Mouse (Mus musculus): ENCODE measurements at regions not wholly inside any gene's neighbourhood (a gene's known extent, or its start where the extent isn't known, plus 50 kb on each side); places are given as distances from the start of the nearest gene placed in this dataset.
A peak's percentile ranks its signal among the peaks of the same experiment; 100 is the strongest.

DNA sequence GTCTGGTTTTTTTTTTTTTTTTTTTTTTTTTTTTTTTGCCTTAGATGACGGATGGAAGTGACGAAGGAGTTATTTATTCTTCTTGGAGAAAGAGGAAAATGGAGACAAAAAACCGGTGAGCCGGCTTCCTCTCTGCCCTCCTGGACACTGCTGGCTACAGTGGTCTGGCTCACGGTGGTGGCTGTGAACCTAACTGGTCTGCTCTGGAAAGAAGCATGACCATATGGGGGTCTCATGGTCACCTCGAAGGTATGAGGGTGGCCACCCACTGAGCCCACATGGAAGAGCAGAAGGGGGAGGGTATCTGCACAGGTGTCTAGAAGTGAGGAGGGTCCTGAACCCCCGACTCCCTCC, 116.7 kb upstream of the Sulf2 start:
- DNase-seq = no peak

DNA sequence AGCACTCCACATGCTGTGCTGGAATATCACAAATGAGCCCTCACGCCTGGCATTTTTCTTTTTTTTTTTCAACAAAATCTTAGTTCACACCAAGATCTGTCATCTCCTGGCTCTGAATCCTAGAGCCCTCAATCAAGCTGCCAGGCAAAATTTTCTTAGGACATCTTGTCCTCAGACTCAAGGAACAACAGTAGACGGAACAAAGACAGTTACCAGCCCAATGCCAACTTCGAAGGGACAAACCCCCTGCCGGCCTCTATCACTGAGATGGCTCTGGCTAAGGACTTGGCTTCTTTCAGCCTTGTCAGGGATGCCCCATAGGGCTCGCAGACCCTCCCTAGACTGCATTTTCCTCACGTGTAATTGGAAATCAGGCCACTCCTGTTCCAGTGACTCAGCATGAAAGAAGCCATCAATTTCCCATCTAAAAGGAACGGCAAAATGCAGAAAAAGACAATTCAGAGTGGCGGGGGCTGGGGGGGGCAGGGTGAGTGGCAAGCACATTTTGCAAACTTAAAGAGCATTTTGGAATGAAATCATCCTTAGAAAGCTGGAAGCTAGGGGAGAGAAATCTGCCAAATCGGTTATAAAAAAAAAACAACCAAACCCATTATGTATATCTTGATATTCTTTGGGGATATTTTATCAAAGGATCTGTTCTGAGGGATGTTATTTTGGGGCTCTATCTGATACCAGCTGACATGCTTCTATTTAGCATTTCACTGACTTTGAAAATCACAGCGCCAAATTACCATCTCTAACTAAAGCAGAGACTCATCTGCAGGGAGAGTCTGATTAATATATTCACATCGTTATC, 116.1 kb upstream of the Sulf2 start:
- DNase-seq = no peak

DNA sequence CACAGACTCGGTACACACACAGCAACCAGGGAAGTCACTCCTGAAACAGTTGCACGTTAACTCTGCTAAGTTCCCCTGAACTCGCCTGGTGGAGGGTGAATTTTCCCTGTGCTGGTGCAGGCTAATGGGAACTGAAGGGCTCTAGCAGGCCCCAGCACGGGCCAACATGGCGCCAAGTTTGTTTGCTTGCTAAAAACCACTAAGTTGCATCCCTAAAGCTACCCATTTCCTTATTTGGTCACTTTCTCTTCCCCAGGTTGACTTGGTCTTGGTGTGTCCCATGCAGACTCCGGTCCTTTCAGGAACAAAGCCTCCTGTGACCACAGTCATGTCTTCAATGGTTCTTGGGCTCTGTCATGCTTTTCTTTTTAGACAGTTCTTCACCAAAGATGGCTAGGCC, 114.5 kb upstream of the Sulf2 start:
- DNase-seq = no peak

DNA sequence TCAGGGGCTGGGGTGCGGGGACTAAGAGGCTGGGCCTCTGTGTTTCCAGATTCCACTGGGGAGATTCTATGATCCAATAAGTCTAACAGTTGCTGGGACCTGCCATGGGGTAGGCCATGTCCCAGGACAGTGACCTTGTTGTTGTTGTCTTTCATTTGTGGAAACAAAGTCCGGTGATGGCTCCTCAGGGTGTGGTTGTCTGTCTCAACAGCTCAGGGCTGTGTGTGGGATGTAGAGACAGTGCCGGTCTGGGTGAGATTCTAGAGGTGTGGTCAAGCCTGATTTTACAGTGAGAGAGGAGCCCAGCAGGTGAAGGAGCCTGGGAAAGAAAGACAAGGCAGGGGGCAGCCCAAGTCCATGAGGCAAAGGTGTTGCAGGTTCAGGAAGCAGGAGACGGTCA, 111.5 kb upstream of the Sulf2 start:
- no peak for DNase-seq

- DNase-seq = no peak
Measured at GRCm38 (mm10) chr2:166266507-166266906, 111.0 kb upstream of the Sulf2 start.

- DNase-seq = peak; percentile 45
Measured at GRCm38 (mm10) chr2:166264756-166265155, 109.3 kb upstream of the Sulf2 start.

GRCm38 (mm10) chr2:166261799-166262198, 106.3 kb upstream of the Sulf2 start:
- peak; percentile 47 for DNase-seq

DNA sequence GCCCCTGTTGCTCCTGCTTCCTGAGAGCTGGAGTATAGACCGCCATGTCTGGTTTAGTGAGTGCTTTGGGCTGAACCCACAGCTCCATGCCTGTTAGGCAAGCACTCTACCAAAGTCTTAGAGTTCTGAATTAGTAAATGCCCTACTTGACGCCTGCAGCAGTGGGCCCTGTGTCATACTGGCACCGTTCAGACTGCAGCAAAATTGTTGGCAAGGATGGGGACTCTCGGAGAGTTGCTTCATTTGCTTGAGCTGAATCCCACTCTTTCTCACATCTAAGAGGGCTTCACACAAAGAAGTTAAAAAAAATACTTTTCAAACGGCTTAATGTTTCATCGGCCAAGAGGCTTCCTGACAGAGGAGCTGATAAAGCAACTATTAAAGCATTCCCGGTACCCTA, 105.6 kb upstream of the Sulf2 start:
- DNase-seq = no peak

DNA sequence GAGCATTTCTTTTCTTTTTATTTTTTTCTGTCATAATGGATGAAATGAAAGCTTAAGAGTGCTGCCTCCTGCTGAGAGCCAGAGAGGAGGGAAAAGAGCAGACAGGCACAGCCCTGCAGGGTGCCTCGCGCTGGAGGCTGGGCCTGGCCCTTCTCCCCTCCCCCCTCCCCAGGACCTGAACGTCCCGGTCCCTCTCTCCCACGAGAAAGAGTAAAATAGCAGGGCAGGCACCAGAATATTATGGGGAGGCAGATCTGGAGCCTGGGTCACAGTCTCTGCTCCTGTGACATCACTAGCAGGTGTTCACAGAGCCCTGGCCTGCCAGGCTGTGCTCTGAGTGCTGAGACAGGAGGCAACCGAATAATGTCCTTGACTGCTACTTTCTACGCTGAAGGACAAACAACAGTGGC, 103.3 kb upstream of the Sulf2 start:
- no peak for DNase-seq

DNA sequence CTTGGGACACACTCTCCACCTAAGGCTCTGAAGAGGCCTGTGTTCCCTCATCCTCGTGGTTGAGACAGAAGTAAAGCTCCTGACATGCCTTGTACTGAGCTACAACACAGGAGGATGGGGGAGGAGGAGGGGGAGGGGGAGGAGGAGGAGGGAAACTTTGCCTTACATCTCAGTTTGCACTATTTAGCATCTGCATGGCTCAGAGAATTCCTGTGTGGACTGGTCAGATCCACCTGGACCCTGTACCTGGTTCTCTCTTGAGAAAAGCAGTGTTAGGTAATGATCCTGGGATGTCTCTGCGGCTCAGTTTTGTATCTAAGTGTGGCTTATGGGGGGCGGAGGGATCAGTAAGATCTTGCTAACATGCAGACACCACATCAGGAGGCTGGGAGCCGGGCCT, 102.2 kb upstream of the Sulf2 start:
- DNase-seq = no peak

DNA sequence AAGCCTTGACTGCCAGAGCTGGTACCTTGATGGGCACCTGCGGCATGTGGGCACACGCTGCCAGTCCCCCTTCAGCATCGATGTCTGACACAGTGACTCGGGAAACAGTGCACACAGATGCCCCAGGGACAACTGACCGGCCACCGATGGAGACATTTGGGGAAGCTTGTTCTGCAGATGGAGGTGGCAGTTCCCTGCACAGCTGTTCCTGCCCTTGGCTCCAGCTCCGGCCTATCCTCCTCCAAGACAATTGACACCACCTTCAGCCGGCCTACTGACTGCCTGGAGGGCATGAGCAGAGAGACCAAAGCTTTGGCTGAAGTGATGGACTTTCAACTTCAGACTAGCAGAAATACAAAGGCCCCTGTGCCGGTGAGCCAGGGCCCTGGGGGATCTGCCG, 100.7 kb upstream of the Sulf2 start:
- DNase-seq = no peak

DNA sequence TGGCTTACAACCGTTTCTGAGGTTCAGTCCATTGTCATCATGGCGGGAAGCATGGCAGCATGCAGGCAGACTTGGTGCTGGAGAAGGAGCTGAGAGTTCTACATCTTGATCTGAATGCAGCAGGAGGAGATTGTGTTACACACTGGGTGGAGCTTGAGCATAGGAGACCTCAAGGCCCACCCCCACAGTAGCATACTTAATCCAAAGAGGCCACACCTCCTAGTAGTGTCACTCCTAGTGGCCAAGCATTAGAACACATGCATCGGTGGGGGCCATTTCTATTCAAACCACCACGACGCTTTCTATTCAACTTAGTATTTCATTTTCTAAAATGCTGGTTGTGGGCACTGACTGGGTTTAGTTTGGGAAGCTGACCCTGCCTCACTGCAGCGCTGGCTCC, 99.1 kb upstream of the Sulf2 start:
- no peak for DNase-seq

DNA sequence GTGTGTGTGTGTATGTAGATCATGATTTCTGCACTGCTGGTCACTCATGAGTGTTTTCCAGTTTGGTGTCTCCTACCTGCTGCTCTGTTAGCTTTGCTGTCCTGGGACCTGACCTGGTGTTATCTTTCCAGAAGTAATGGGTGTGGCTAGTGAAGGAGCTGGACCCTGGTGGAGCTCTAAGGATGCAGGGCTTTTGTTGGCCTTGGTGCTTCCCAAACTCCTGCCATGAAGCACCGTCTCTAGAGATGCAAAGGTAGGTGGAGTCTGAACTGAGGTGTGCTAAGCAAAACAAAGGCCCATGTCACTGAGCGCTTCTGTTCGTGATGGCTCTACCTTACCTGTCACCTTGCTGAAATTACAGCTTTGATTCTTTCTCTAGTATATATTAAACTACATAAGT, 96.6 kb upstream of the Sulf2 start:
- DNase-seq = no peak

GRCm38 (mm10) chr2:166251421-166251820, 96.0 kb upstream of the Sulf2 start:
- peak; percentile 50 for DNase-seq

GRCm38 (mm10) chr2:166250571-166250970, 95.1 kb upstream of the Sulf2 start:
- peak; percentile 59 for DNase-seq

- DNase-seq = no peak
Measured at GRCm38 (mm10) chr2:166249338-166249950, 94.0 kb upstream of the Sulf2 start.

- DNase-seq = no peak
Measured at GRCm38 (mm10) chr2:166246401-166247189, 91.1 kb upstream of the Sulf2 start.

GRCm38 (mm10) chr2:166245219-166245618, 89.8 kb upstream of the Sulf2 start:
- DNase-seq = no peak

- peak; percentile 66 for DNase-seq
Measured at GRCm38 (mm10) chr2:166242786-166243521, 87.5 kb upstream of the Sulf2 start.

DNA sequence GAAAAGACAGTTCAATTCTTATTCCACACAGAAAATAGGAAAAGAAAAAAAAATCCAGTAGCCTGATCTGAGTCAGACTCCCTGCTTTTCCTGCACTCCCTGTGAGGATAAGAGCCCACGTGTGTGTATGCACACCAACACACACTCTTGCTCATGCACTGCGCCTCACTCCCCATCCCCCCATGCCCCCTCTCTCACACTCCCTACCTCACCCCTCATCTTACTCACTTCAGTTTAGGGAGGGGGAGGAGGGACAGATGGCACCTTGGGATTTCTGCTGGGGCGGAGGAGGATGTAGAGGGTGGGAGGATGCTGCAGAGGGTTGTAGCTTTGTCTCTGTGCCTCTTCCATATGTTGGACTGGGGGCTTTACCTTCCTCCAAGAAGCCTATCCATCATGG, 85.8 kb upstream of the Sulf2 start:
- no peak for DNase-seq

- peak; percentile 50 for DNase-seq
Measured at GRCm38 (mm10) chr2:166240056-166240455, 84.6 kb upstream of the Sulf2 start.

DNA sequence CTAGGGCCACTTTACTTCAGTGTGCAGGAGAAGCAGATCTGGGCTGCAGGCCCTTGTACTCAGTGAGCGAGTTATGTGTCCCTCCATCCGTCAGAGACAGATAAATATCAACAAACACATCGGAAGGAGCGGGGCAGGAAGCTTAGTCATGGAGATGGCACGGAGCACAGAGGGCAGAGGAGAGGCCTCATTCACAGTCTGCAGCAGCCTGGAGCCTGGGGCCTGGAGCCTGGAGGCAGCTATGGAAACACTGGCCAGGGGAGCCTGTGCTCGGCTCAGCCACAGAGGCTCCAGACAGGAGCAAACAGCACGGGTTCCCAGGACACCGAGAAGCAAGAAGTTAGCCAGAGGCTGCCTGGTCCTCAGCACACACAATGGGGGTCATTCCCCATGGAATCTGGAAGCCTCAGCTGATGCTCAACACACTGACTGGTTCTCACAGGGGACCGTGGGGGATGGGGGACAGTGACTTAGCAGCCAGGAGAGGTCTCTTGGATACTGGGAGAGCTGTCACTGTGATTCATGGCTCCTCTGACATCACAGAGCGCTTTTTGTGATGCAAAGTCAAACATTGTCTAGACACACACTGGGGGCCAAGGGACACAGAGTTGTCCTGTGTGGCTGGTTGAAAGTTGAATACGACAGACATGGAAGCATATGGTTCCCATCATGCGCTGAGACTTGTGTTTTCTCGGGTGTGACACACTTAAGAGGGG, 82.2 kb upstream of the Sulf2 start:
- DNase-seq = peak; percentile 38
